Mouse (Mus musculus) midbrain, embryonic 16.5 days (tissue): Measurements from ENCODE around the gene Tnik. TPM values are rescaled to one million over a fixed set of nuclear protein-coding genes. Genes with fewer than 3 reads are reported as not detected.

Source experiments
- ATAC-seq: fragments of 200-750 bp; cut with Nextera tagmentation; 2 replicates; pipeline ENCODE4 v1.8.0; 2017; ENCODE audit warnings: moderate TSS enrichment
- H3K27ac ChIP-seq: fragments of 300-500 bp; sonication (generic); 2 replicates; pipeline ENCODE4 v1.5.1; 2014; ENCODE audit warnings: mild to moderate bottlenecking, low read length, mixed read lengths
- H3K27me3 ChIP-seq: fragments of 300-500 bp; sonication (generic); 2 replicates; pipeline ENCODE4 v1.6.1; 2014; ENCODE audit warnings: low read depth, low read length, mixed read lengths; ENCODE audit not compliant: control insufficient read depth, insufficient read depth
- H3K36me3 ChIP-seq: fragments of 300-500 bp; sonication (generic); 2 replicates; pipeline ENCODE4 v1.6.1; 2014; ENCODE audit warnings: mild to moderate bottlenecking, low read length, moderate library complexity, mixed read lengths; ENCODE audit not compliant: control insufficient read depth, insufficient read depth
- H3K4me1 ChIP-seq: fragments of 300-500 bp; sonication (generic); 2 replicates; pipeline ENCODE4 v1.6.1; 2014; ENCODE audit warnings: mild to moderate bottlenecking, low read length, mixed read lengths; ENCODE audit not compliant: control insufficient read depth, insufficient read depth
- H3K4me2 ChIP-seq: fragments of 300-500 bp; sonication (generic); 2 replicates; pipeline ENCODE4 v1.6.1; 2014; ENCODE audit warnings: mild to moderate bottlenecking, low read length, mixed read lengths
- H3K4me3 ChIP-seq: fragments of 300-500 bp; sonication (generic); 2 replicates; pipeline ENCODE4 v1.5.1; 2014; ENCODE audit warnings: low read depth, mild to moderate bottlenecking, low read length, moderate library complexity, mixed read lengths
- H3K9ac ChIP-seq: fragments of 300-500 bp; sonication (generic); 2 replicates; pipeline ENCODE4 v1.6.1; 2014; ENCODE audit warnings: low read depth, low read length, mixed read lengths
- H3K9me3 ChIP-seq: fragments of 300-500 bp; sonication (generic); replicated peaks from 2 replicates; pipeline ENCODE4 v1.6.1; 2014; ENCODE audit warnings: mild to moderate bottlenecking, low read length, mixed read lengths; ENCODE audit not compliant: control insufficient read depth, poor library complexity, severe bottlenecking
- WGBS: fragments of 180-500 bp; shearing (Covaris S2); extraction: QIAGEN DNeasy Blood & Tissue Kit; methylation state at CpG from one replicate; pipeline ENCODE4 v1.1.7; 2014; 5-methylcytosine and 5-hydroxymethylcytosine counted together
- polyA plus RNA-seq: library from polyadenylated mRNA; unstranded; fragments of >200 nt; fragmentation: Nextera tagmentation; extraction: Ambion mirVana; gene quantifications from 2 replicates; pipeline ENCODE4 v1.2.1, GENCODE M21; 2015

The Tnik gene
- polyA plus RNA-seq, 1 experiment from 2014 or later = 68.2 TPM

- WGBS = 65% methylated on average over 10 of the region's 10 CpGs
- H3K4me3 ChIP-seq = no peak overlapping the region
Measured at GRCm38 (mm10) chr3:28705522-28706137, 442.6 kb downstream of the Tnik start.

DNA sequence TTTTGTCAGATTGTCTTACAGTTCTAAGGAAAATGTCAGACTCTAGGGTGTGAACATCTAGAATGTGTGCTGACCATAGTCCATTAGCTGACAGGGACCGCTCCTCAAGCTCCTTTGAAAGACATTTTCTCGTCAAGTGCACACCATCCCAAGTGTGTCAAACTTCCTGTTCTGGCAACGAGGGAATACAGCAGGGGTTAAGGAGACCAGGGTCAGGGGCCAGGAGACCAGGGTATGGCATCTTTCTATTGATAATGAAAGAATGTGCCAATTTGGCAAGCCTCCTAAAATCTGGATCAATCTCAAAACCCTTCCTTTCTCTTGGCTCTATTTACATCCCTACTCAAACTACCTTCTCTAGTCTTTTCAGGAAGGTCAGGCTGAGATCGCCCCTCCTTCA lies 443.7 kb downstream of the Tnik start:
- Histone ChIP-seq H3K9ac (no peak overlapping the region), H3K4me3 (no peak overlapping the region), H3K36me3 (no peaks in the 10 kb centered on the region), H3K27ac (no peak overlapping the region), H3K4me1 (no peaks in the 10 kb centered on the region), H3K9me3 (no peaks in the 10 kb centered on the region), H3K4me2 (no peak overlapping the region), H3K27me3 (no peaks in the 10 kb centered on the region)
- WGBS = 83% methylated on average over 4 of the region's 4 CpGs
- ATAC-seq = no peak

More at GRCm38 (mm10) chr3:28705522-28706137, 442.6 kb downstream of the Tnik start:
- Histone ChIP-seq H3K9me3 (no peaks in the 10 kb centered on the region), H3K9ac (no peak overlapping the region), H3K36me3 (no peaks in the 10 kb centered on the region), H3K27ac (no peak overlapping the region), H3K27me3 (no peaks in the 10 kb centered on the region), H3K4me2 (no peak overlapping the region), H3K4me1 (no peaks in the 10 kb centered on the region)
- ATAC-seq = no peak

GRCm38 (mm10) chr3:28709740-28710139 lies 446.7 kb downstream of the Tnik start:
- Histone ChIP-seq H3K27me3 (no peaks in the 10 kb centered on the region), H3K4me2 (no peak overlapping the region), H3K9me3 (no peaks in the 10 kb centered on the region), H3K36me3 (no peaks in the 10 kb centered on the region), H3K4me1 (no peaks in the 10 kb centered on the region), H3K4me3 (no peak overlapping the region), H3K9ac (no peak overlapping the region), H3K27ac (no peak overlapping the region)
- no peak for ATAC-seq
- WGBS = 86% methylated on average over 1 of the region's 1 CpGs

DNA sequence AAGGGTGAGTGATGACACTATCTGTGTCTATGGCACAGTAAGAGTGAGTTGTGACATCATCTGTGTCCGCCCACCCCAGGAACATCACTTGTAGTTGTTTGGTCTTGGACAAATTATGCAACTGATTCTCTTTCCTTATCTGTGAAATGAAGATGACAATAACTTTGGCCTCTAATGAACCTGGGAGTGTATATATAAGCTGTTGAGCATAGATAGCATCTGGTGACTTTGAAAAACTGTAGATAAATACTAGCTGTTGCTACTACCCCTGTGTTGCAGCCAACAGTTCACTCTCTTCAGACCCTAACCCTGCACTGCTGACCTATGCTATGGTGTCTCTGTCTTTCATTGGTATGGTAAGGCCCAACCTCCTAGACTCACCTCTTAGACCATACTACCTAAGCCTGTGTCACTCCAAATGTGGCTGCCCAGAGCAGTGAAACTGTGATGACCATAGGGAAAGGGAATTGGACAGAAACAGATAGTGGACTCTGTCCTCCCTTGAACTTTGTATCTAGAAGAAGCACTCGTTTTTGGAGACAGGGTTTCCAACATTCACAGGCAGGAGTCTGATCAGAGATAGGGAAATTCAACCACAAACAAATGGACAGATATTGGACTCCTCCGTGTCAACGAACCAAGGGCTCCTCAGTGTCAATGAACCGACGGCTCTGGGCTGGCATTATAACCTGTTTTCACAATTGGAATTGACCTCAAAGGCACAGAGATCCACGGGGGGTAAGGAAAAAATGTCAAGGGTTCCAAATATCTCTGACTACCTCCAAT lies 451.1 kb downstream of the Tnik start:
- Histone ChIP-seq H3K36me3 (no peaks in the 10 kb centered on the region), H3K4me3 (no peak overlapping the region), H3K4me2 (no peak overlapping the region), H3K9me3 (no peaks in the 10 kb centered on the region), H3K9ac (no peak overlapping the region), H3K4me1 (no peaks in the 10 kb centered on the region), H3K27me3 (no peaks in the 10 kb centered on the region), H3K27ac (no peak overlapping the region)
- ATAC-seq = no peak
- 79% methylated on average over 7 of the region's 7 CpGs for WGBS

- WGBS = 89% methylated on average over 2 of the region's 2 CpGs
- no peaks in the 10 kb centered on the region for H3K4me1 ChIP-seq
- no peak for ATAC-seq
- no peaks in the 10 kb centered on the region for H3K9me3 ChIP-seq
- no peak overlapping the region for H3K27ac ChIP-seq
- no peaks in the 10 kb centered on the region for H3K36me3 ChIP-seq
- no peak overlapping the region for H3K4me3 ChIP-seq
- no peak overlapping the region for H3K9ac ChIP-seq
- no peak overlapping the region for H3K4me2 ChIP-seq
- H3K27me3 ChIP-seq = no peaks in the 10 kb centered on the region
Measured at GRCm38 (mm10) chr3:28718521-28718920, 455.5 kb downstream of the Tnik start.

DNA sequence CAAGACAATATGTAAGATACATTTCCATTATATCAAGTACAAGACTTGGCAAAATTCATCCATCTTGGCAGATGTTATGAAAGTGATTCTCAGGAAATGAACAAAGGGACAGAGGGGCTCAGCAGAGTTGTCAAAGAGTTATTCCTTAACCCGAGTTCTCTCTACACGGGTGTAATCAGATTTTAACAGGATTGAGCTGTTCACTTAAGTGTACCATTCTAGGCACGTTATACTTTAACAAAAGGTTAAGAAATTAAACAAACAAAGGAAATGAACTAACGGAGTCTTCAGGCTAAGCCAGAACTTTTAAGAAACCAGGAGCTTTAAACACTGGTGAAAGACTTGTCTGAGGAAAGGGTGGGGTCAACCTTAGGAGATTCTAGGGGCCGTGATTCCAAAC lies 458.2 kb downstream of the Tnik start:
- Histone ChIP-seq H3K9me3 (no peaks in the 10 kb centered on the region), H3K27ac (no peak overlapping the region), H3K4me1 (no peaks in the 10 kb centered on the region), H3K4me3 (no peak overlapping the region), H3K27me3 (no peaks in the 10 kb centered on the region), H3K36me3 (no peaks in the 10 kb centered on the region), H3K9ac (no peak overlapping the region), H3K4me2 (no peak overlapping the region)
- WGBS = 50% methylated on average over 5 of the region's 5 CpGs
- no peak for ATAC-seq

DNA sequence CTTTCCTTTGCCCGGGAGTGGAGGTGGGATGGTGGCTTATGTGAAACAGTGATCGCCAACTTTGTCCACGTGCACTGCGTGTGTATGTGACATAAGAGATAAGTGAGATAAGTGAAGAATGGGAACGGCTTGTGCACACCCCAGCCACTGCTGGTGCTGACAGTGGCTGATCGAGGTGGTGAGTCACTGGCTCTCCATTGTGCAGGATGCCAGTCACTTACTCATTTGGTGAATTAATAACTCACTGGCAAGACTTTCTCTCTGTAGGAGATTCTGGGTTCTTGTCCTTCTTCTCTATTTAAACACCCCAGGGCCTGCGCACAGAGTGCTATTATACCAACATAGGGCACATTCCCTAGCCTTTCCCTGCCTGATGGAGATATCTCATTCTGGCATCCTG lies 458.8 kb downstream of the Tnik start:
- Histone ChIP-seq H3K4me2 (no peak overlapping the region), H3K27me3 (no peaks in the 10 kb centered on the region), H3K9ac (no peak overlapping the region), H3K4me3 (no peak overlapping the region), H3K36me3 (no peaks in the 10 kb centered on the region), H3K27ac (no peak overlapping the region), H3K4me1 (no peaks in the 10 kb centered on the region), H3K9me3 (no peaks in the 10 kb centered on the region)
- 91% methylated on average over 7 of the region's 7 CpGs for whole genome bisulfite sequencing
- no peak for ATAC-seq

- Histone ChIP-seq H3K27me3 (no peaks in the 10 kb centered on the region), H3K4me2 (no peak overlapping the region), H3K4me3 (no peak overlapping the region), H3K9me3 (no peaks in the 10 kb centered on the region), H3K27ac (no peak overlapping the region), H3K9ac (no peak overlapping the region), H3K36me3 (no peaks in the 10 kb centered on the region), H3K4me1 (no peaks in the 10 kb centered on the region)
- ATAC-seq = no peak
Measured at GRCm38 (mm10) chr3:28722531-28722930, 459.5 kb downstream of the Tnik start.

GRCm38 (mm10) chr3:28723534-28723933 lies 460.5 kb downstream of the Tnik start:
- no peak overlapping the region for H3K4me3 ChIP-seq
- H3K4me2 ChIP-seq = no peak overlapping the region
- ATAC-seq = no peak

More at GRCm38 (mm10) chr3:28723534-28723933, 460.5 kb downstream of the Tnik start:
- H3K9ac ChIP-seq = no peak overlapping the region
- 70% methylated on average over 6 of the region's 6 CpGs for WGBS
- no peak overlapping the region for H3K27ac ChIP-seq
- no peaks in the 10 kb centered on the region for H3K27me3 ChIP-seq
- H3K4me1 ChIP-seq = no peaks in the 10 kb centered on the region
- no peaks in the 10 kb centered on the region for H3K9me3 ChIP-seq
- no peaks in the 10 kb centered on the region for H3K36me3 ChIP-seq
